Mouse (Mus musculus): Measurements from ENCODE around the gene Stmn1.
A peak's percentile ranks its signal among the peaks of the same experiment; 100 is the strongest.

The Stmn1 gene

GRCm38 (mm10) chr4:134510845-134511411 lies 42.8 kb downstream of the Stmn1 start, which contains the start of gene Aunip:
TSS of gene Aunip (plus strand) at chr4:134510999.
- DNase-seq (ENCODE audit: inconsistent age in 2 of 2, low spot score in 1 of 2): peak; percentile 92 to 95

GRCm38 (mm10) chr4:134511730-134512129 lies 43.6 kb downstream of the Stmn1 start:
- DNase-seq (ENCODE audit: inconsistent age in 2 of 2, low spot score in 1 of 2): peak; percentile 57 to 70

GRCm38 (mm10) chr4:134512798-134513197 lies 44.7 kb downstream of the Stmn1 start:
- peak; percentile 86 to 91 for DNase-seq (ENCODE audit: inconsistent age in 2 of 2, low spot score in 1 of 2)

GRCm38 (mm10) chr4:134514309-134514930 lies 46.3 kb downstream of the Stmn1 start:
- DNase-seq (ENCODE audit: inconsistent age in 2 of 2, low spot score in 1 of 2): peak in 1 of 2 experiments; percentile 77

GRCm38 (mm10) chr4:134515614-134516013 lies 47.5 kb downstream of the Stmn1 start:
- peak; percentile 44 to 77 for DNase-seq (ENCODE audit: inconsistent age in 2 of 2, low spot score in 1 of 2)

GRCm38 (mm10) chr4:134516981-134517380 lies 48.9 kb downstream of the Stmn1 start:
- DNase-seq (ENCODE audit: inconsistent age in 2 of 2, low spot score in 1 of 2): peak; percentile 83 to 92

- DNase-seq (ENCODE audit: inconsistent age in 2 of 2, low spot score in 1 of 2): peak in 1 of 2 experiments; percentile 57
Measured at GRCm38 (mm10) chr4:134517719-134518118, 49.6 kb downstream of the Stmn1 start.

GRCm38 (mm10) chr4:134518541-134518940 lies 50.4 kb downstream of the Stmn1 start:
- DNase-seq (ENCODE audit: inconsistent age in 2 of 2, low spot score in 1 of 2): no peak

GRCm38 (mm10) chr4:134519281-134519680 lies 51.2 kb downstream of the Stmn1 start:
- no peak for DNase-seq (ENCODE audit: inconsistent age in 2 of 2, low spot score in 1 of 2)

Data from adrenal gland, adult (tissue).